Mouse (Mus musculus) stomach, postnatal 0 days (tissue): ENCODE data around the gene I0C0044D17Rik. TPM values are rescaled to one million over a fixed set of nuclear protein-coding genes. Genes with fewer than 3 reads are reported as not detected.
"Not testable (repeated sequence)": the region's sequence is repeated elsewhere in the genome, so short reads cannot be mapped to it uniquely, and the experiment has no call there.

ENCODE experiments used
- ATAC-seq: fragments of 200-750 bp; cut with Nextera tagmentation; 2 replicates; pipeline ENCODE4 v1.8.0; 2017; ENCODE audit not compliant: low FRiP score, low TSS enrichment
- DNase-seq: peaks from one replicate; pipeline ENCODE4 v3.0.0-alpha.2; 2016; ENCODE audit warnings: low spot score
- H3K27ac ChIP-seq: fragments of 300-500 bp; sonication (generic); replicated peaks from 2 replicates; pipeline ENCODE4 v1.5.1; 2014; ENCODE audit warnings: mild to moderate bottlenecking, control low read depth
- H3K27me3 ChIP-seq: fragments of 300-500 bp; sonication (generic); 2 replicates; pipeline ENCODE4 v1.6.1; 2014; ENCODE audit warnings: low read length; ENCODE audit not compliant: control insufficient read depth, insufficient read depth
- H3K36me3 ChIP-seq: fragments of 300-500 bp; sonication (generic); 2 replicates; pipeline ENCODE4 v1.6.1; 2014; ENCODE audit warnings: low read length, mixed read lengths; ENCODE audit not compliant: control insufficient read depth, insufficient read depth
- H3K4me1 ChIP-seq: fragments of 300-500 bp; sonication (generic); replicated peaks from 2 replicates; pipeline ENCODE4 v1.6.1; 2014; ENCODE audit warnings: antibody characterized with exemption; ENCODE audit not compliant: control insufficient read depth, insufficient read depth
- H3K4me2 ChIP-seq: fragments of 300-500 bp; sonication (generic); replicated peaks from 2 replicates; pipeline ENCODE4 v1.6.1; 2014; ENCODE audit warnings: low read depth, mild to moderate bottlenecking, control low read depth, moderate library complexity
- H3K4me3 ChIP-seq: fragments of 300-500 bp; sonication (generic); 2 replicates; pipeline ENCODE4 v1.5.1; 2014; ENCODE audit warnings: low read depth, low read length, control low read depth
- H3K9ac ChIP-seq: fragments of 300-500 bp; sonication (generic); 2 replicates; pipeline ENCODE4 v1.6.1; 2014; ENCODE audit warnings: mild to moderate bottlenecking, low read length, control low read depth, mixed read lengths
- H3K9me3 ChIP-seq: fragments of 300-500 bp; sonication (generic); 2 replicates; pipeline ENCODE4 v1.6.1; 2016; ENCODE audit warnings: low read length; ENCODE audit not compliant: control insufficient read depth
- CTCF ChIP-seq: IDR thresholded peaks from 2 replicates; pipeline ENCODE4 v1.5.1; 2016; ENCODE audit warnings: antibody characterized with exemption, low read depth, mild to moderate bottlenecking, moderate library complexity
- EP300 ChIP-seq: optimal IDR thresholded peaks from 2 replicates; pipeline ENCODE3; 2016; ENCODE audit warnings: antibody characterized with exemption
- WGBS: fragments of 180-500 bp; shearing (Covaris S2); extraction: QIAGEN DNeasy Blood & Tissue Kit; methylation state at CpG from one replicate; pipeline ENCODE4 v1.1.7; 2014; 5-methylcytosine and 5-hydroxymethylcytosine counted together
- polyA plus RNA-seq: library from polyadenylated mRNA; unstranded; fragments of >200 nt; fragmentation: Nextera tagmentation; extraction: Ambion mirVana; gene quantifications from 2 replicates; pipeline ENCODE4 v1.2.1, GENCODE M21; 2015

Gene I0C0044D17Rik
- not detected in 2 replicates for polyA plus RNA-seq

DNA sequence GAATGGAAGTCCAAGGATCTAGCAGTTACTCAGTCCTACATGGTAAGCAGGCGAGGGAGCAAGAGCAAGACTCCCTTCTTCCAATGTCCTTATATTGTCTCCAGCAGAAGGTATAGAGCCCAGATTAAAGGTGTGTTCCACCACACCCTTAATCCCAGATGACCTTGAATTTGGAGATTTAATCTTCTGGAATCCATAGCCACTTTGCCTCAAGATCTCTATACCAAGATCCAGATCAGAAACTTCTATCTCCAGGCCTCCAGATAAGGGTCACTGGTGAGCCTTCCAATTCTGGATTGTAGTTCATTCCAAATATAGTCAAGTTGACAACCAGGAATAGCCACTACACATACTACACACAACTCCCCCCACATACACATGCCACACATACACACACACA lies at the start of gene I0C0044D17Rik:
Gene I0C0044D17Rik, minus strand, starts transcription at position 101 of the 400 bp plus-strand sequence.
- not testable (repeated sequence) for H3K4me2 ChIP-seq, H3K36me3 ChIP-seq, H3K27me3 ChIP-seq, H3K9ac ChIP-seq, H3K27ac ChIP-seq, H3K4me3 ChIP-seq, H3K4me1 ChIP-seq, DNase-seq, ATAC-seq, H3K9me3 ChIP-seq
- WGBS: 82% methylated on average over 1 of the region's 1 CpGs

DNA sequence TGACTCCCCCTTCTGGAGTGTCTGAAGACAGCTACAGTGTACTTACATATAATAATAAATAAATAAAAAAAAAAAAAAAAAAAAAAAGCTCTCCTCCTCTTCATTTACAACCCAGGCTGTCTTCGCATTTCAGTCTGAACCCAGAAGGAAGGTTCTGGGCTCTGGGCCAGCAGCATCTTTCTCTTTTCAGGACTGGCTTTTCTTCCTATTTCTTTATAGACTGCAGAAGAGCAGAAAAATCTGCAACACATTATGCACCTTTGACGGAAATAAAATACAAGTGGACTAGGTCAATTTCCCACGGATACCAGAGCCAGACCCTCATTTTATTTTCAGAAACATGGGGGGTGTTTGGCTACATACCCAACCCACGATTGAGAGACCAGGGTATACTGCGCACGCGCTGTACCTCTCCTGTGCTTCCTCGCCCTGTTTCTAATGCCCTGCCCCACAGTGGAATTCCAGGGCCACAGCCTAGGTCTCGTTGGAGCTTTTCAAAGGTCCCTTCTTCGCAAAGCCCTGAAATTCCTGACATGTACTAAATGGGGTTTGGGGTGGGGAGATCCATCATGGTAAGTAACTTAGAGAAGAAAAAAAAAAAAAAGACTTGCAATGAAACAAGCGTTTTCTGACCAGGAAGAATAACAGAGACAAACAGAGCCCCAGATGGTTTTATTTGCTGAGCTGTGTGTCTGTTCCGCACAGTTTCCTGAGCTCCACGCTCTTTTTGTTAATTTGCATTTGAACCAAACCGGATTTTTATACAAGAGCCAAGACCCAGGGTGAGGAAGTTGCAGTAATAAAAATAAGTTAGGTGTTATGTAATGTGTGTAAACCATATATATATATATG lies 42.0 kb upstream of the I0C0044D17Rik start:
- no peaks in the 10 kb centered on the region for H3K9me3 ChIP-seq
- H3K36me3 ChIP-seq: no peaks in the 10 kb centered on the region
- H3K27ac ChIP-seq: no peak overlapping the region
- no peak for TF ChIP-seq EP300
- TF ChIP-seq CTCF: no peak
- H3K4me2 ChIP-seq: no peak overlapping the region
- no peak for ATAC-seq
- H3K4me3 ChIP-seq: no peak overlapping the region
- no peaks in the 10 kb centered on the region for H3K4me1 ChIP-seq
- no peaks in the 10 kb centered on the region for H3K27me3 ChIP-seq
- H3K9ac ChIP-seq: no peak overlapping the region
- WGBS: 59% methylated on average over 14 of the region's 14 CpGs
- DNase-seq: no peak

DNA sequence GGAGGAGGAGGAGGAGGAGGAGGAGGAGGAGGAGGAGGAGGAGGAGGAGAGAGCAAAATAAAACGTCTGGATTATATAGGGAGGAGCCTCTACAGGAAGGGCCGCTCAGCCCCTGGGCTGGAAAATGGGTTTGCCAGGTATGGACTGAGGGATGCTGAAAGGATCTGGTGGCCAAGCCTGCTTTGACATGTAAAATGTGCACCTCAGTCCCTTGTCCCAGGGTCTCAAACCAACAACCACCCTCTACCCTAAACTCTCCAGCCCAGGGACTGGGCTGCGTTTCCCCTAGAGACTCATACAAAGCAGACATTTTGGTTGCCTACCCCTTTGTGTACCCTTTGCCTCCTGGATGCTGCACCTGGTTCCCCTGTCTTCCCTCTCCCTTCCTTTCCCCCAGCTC lies 40.9 kb upstream of the I0C0044D17Rik start:
- Histone ChIP-seq H3K9ac (no peak overlapping the region), H3K36me3 (no peaks in the 10 kb centered on the region), H3K4me1 (no peaks in the 10 kb centered on the region), H3K4me3 (no peak overlapping the region), H3K27ac (no peak overlapping the region), H3K4me2 (no peak overlapping the region), H3K9me3 (no peaks in the 10 kb centered on the region), H3K27me3 (no peaks in the 10 kb centered on the region)
- ATAC-seq (no peak), DNase-seq (no peak)
- 62% methylated on average over 3 of the region's 3 CpGs for WGBS
- TF ChIP-seq EP300 (no peak), CTCF (no peak)

DNA sequence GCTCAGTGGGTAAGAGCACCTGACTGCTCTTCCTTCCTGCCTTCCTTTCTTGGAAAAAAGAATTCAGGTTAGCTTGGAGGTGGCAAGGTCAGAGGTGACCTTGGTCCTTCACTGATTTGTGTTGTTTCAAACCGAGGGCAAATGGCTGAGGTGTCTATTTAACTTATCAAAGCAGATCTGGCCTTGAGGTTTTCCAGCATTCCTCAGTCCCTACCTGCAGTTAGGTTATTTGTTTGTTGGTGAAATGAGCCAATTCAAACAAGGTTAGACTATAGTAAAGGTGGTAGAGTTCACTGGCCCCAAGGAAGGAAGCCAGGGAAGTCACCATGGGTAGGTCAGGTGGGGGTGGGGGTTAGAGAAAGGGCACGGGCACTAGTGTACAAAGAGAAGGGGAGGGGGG lies 40.5 kb upstream of the I0C0044D17Rik start:
- DNase-seq (no peak), ATAC-seq (no peak)
- Histone ChIP-seq H3K4me3 (no peak overlapping the region), H3K27ac (no peak overlapping the region), H3K4me2 (no peak overlapping the region), H3K36me3 (no peaks in the 10 kb centered on the region), H3K9ac (no peak overlapping the region), H3K9me3 (no peaks in the 10 kb centered on the region), H3K4me1 (no peaks in the 10 kb centered on the region), H3K27me3 (no peaks in the 10 kb centered on the region)
- WGBS: 21% methylated on average over 1 of the region's 2 CpGs
- no peak for TF ChIP-seq EP300
- no peak for TF ChIP-seq CTCF

DNA sequence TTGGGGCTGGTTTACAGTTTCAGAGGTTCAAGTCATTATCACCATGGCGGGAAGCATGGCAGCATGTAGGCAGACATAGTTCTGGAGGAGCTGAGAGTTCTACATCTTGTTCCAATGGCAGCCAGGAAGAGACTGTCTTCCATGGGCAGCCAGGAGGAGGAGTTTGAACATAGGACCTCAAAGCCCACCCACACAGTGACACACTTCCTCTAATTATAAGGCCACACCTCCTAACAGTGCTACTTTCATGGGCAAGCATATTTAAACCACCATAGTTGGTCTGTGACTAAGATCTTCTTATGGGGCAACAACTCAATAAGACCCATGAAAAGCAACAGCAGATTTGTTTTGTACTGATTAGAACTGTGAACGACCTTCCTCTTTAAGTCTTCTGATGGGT lies 39.8 kb upstream of the I0C0044D17Rik start:
- Histone ChIP-seq H3K4me2 (no peak overlapping the region), H3K4me1 (no peaks in the 10 kb centered on the region), H3K9ac (no peak overlapping the region), H3K9me3 (no peaks in the 10 kb centered on the region), H3K27ac (no peak overlapping the region), H3K27me3 (no peaks in the 10 kb centered on the region), H3K4me3 (no peak overlapping the region), H3K36me3 (no peaks in the 10 kb centered on the region)
- WGBS: 86% methylated on average over 2 of the region's 2 CpGs
- no peak for TF ChIP-seq CTCF
- no peak for TF ChIP-seq EP300
- DNase-seq: no peak
- no peak for ATAC-seq

DNA sequence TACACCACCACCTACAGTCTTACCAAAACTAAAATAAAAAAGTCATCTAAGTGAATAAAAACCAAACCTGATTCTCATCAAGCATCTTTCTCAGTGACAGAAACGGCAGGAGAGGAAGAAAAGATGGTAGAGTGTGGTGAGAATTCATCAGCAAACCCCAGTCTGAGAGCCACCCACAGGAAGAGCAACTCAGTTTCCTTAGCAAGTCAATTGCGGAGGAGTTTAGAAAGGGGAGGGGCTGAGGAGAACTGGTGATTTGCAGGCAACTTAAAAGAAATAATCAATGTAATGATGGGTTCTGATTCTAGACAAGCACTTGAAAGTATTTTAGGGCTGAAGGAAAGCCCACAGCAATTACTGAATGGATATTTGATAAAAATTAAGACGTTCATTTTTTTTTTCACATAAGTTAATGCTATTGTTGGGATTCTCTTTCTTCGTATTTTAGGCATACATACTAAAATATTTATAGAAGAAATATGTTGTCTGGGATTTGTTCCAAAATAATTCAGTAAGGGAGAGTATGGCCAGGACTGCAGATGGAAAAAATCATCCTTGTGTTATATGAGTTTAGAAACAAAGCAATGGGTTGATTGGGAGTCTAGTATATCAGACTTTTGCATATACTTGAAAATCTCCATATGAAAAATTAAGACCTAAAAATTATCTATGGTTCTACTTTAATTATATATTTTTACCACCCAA lies 34.7 kb upstream of the I0C0044D17Rik start:
- ATAC-seq (no peak), DNase-seq (no peak)
- H3K9ac ChIP-seq: no peak overlapping the region
- no peaks in the 10 kb centered on the region for H3K4me1 ChIP-seq
- no peak overlapping the region for H3K27ac ChIP-seq
- no peak overlapping the region for H3K4me2 ChIP-seq
- H3K4me3 ChIP-seq: no peak overlapping the region
- 35% methylated on average over 4 of the region's 4 CpGs for WGBS
- no peaks in the 10 kb centered on the region for H3K36me3 ChIP-seq
- H3K9me3 ChIP-seq: no peaks in the 10 kb centered on the region
- TF ChIP-seq EP300 (no peak), CTCF (no peak)
- H3K27me3 ChIP-seq: no peaks in the 10 kb centered on the region
